Mouse (Mus musculus): ENCODE results near the gene Ncoa5. TPM values are rescaled to one million over a fixed set of nuclear protein-coding genes. Genes with fewer than 3 reads are reported as not detected.

The Ncoa5 gene
- polyA plus RNA-seq, 1 experiment = 31.3 TPM

DNA sequence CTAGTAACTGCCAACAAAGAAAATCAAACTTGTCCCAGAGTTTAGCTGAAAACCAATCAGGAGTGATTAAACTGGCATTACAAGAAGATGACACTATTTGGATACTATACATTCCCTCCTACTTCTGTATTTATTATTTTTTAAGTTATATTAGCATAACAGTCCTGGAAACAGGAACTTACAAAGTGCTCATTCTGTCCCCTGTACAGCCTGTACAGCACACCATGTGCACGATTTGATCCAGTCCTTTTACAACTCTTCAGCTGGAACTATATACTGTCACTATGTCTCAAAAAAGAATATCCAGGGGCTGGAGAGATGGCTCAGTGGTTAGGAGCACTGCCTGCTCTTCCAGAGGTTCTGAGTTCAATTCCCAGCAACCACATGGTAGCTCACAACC is 7.5 kb downstream of the Ncoa5 start:
- no peak overlapping the region for H3K27ac ChIP-seq (ENCODE audit: insufficient read depth, low read depth, low read length)
- TF ChIP-seq POLR2A (IDR thresholded peaks at IDR 0.05; ENCODE audit: low read depth, low read length) = no peak
- no peak for TF ChIP-seq CTCF (conservative IDR thresholded peaks at IDR 0.05; ENCODE audit: insufficient read depth, insufficient read length, low read depth, low read length)
- H3K36me3 ChIP-seq (ENCODE audit: control insufficient read depth, insufficient read depth, low read length) = no peaks in the 10 kb centered on the region
- 43% methylated on average over 1 of the region's 1 CpGs for WGBS
- DNase-seq = no peak
- H3K4me1 ChIP-seq (ENCODE audit: control insufficient read depth, insufficient read depth, low read length) = no peaks in the 10 kb centered on the region
- H3K27me3 ChIP-seq (replicated peaks; ENCODE audit: control insufficient read depth, insufficient read depth, low read length) = no peaks in the 10 kb centered on the region
- no peak overlapping the region for H3K4me3 ChIP-seq (ENCODE audit: insufficient read depth, low read depth, low read length)

DNA sequence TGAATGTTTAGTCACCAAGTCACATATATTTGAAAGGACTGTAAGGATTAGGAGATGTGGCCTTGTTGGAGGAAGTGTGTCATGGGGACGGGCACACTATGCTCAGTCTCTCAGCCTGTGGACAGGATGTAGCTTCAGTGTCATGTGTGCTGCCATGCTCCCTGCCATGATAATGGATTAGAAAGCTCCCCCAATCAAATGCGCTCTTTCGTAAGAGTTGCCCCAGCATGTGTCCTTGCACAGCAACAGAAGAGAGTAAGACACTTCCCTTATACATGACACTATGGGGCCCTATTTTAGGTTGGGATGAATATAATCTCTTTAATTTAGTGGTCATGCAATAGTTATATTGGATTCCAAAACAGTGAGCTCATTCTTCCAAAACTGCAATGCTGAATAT is 14.2 kb downstream of the Ncoa5 start:
- Histone ChIP-seq H3K27ac (ENCODE audit: insufficient read depth, low read depth, low read length) (no peak overlapping the region), H3K4me3 (ENCODE audit: insufficient read depth, low read depth, low read length) (no peak overlapping the region), H3K4me1 (ENCODE audit: control insufficient read depth, insufficient read depth, low read length) (no peaks in the 10 kb centered on the region), H3K36me3 (ENCODE audit: control insufficient read depth, insufficient read depth, low read length) (no peaks in the 10 kb centered on the region), H3K27me3 (replicated peaks; ENCODE audit: control insufficient read depth, insufficient read depth, low read length) (no peaks in the 10 kb centered on the region)
- TF ChIP-seq CTCF (conservative IDR thresholded peaks at IDR 0.05; ENCODE audit: insufficient read depth, insufficient read length, low read depth, low read length) (no peak), POLR2A (IDR thresholded peaks at IDR 0.05; ENCODE audit: low read depth, low read length) (no peak)
- DNase-seq = no peak
- 91% methylated on average over 3 of the region's 3 CpGs for WGBS

GRCm38 (mm10) chr2:165014935-165015334 is 19.7 kb downstream of the Ncoa5 start:
- Histone ChIP-seq H3K4me3 (ENCODE audit: insufficient read depth, low read depth, low read length) (no peak overlapping the region), H3K27me3 (replicated peaks; ENCODE audit: control insufficient read depth, insufficient read depth, low read length) (no peaks in the 10 kb centered on the region), H3K27ac (ENCODE audit: insufficient read depth, low read depth, low read length) (no peak overlapping the region), H3K36me3 (ENCODE audit: control insufficient read depth, insufficient read depth, low read length) (peaks cover 3% of the 10 kb centered on the region; the same call in 1 of the 2 replicates), H3K4me1 (ENCODE audit: control insufficient read depth, insufficient read depth, low read length) (no peaks in the 10 kb centered on the region; the same call in 1 of the 2 replicates)
- WGBS = 90% methylated on average over 5 of the region's 5 CpGs
- no peak for TF ChIP-seq POLR2A (IDR thresholded peaks at IDR 0.05; ENCODE audit: low read depth, low read length)
- TF ChIP-seq CTCF (conservative IDR thresholded peaks at IDR 0.05; ENCODE audit: insufficient read depth, insufficient read length, low read depth, low read length) = no peak
- DNase-seq = no peak

GRCm38 (mm10) chr2:165010351-165010750 is 24.3 kb downstream of the Ncoa5 start:
- Histone ChIP-seq H3K27ac (ENCODE audit: insufficient read depth, low read depth, low read length) (no peak overlapping the region), H3K4me1 (ENCODE audit: control insufficient read depth, insufficient read depth, low read length) (no peaks in the 10 kb centered on the region; the same call in 1 of the 2 replicates), H3K4me3 (ENCODE audit: insufficient read depth, low read depth, low read length) (no peak overlapping the region), H3K36me3 (ENCODE audit: control insufficient read depth, insufficient read depth, low read length) (peaks cover 6% of the 10 kb centered on the region), H3K27me3 (replicated peaks; ENCODE audit: control insufficient read depth, insufficient read depth, low read length) (no peaks in the 10 kb centered on the region)
- WGBS = 56% methylated on average over 10 of the region's 10 CpGs
- DNase-seq = peak; percentile 33
- TF ChIP-seq CTCF (conservative IDR thresholded peaks at IDR 0.05; ENCODE audit: insufficient read depth, insufficient read length, low read depth, low read length) = no peak
- TF ChIP-seq POLR2A (IDR thresholded peaks at IDR 0.05; ENCODE audit: low read depth, low read length) = no peak

DNA sequence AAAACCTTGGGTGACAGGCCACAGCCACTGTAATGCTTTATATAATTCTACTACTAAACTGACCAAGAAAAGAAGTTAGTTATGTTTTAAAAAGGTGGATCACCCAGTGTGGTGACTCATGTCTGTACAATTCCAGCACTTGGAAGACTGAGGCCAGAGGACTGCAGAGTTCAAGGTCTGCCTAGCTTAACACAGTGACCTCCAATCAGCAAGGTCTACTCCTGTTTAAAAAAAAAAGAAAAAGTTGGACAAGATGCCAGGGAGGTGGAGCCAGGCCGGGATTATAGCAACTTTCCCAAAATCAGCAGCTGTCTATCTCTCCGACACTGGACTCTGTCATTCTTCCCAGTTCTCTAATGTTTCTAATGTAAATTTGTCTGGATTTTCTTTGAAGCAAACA is 25.1 kb downstream of the Ncoa5 start:
- Histone ChIP-seq H3K27me3 (replicated peaks; ENCODE audit: control insufficient read depth, insufficient read depth, low read length) (no peaks in the 10 kb centered on the region), H3K4me1 (ENCODE audit: control insufficient read depth, insufficient read depth, low read length) (peaks cover 2% of the 10 kb centered on the region; the same call in 1 of the 2 replicates), H3K27ac (ENCODE audit: insufficient read depth, low read depth, low read length) (no peak overlapping the region), H3K36me3 (ENCODE audit: control insufficient read depth, insufficient read depth, low read length) (peaks cover 6% of the 10 kb centered on the region), H3K4me3 (ENCODE audit: insufficient read depth, low read depth, low read length) (no peak overlapping the region)
- 50% methylated on average over 2 of the region's 2 CpGs for WGBS
- no peak for TF ChIP-seq CTCF (conservative IDR thresholded peaks at IDR 0.05; ENCODE audit: insufficient read depth, insufficient read length, low read depth, low read length)
- no peak for TF ChIP-seq POLR2A (IDR thresholded peaks at IDR 0.05; ENCODE audit: low read depth, low read length)
- peak; percentile 87 for DNase-seq

DNA sequence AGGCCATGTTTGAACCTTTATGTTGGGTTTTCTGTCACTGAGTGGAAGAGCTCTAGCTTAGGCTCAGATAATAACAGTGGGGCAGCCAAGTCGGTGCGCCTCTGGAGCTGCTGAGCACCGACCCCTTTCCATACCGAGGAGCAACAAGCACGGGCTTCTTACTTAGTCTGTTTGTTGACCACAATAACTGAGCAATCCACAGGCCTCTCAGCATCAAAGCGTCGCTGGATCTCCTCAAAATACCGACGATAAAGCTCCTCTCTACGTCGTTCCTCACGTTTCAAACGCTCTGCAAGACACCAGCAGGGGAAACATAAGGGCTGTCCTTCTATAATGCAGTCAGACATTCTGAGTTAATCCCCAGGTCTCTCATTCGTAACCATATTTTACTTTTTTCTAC is 25.5 kb downstream of the Ncoa5 start:
- H3K27me3 ChIP-seq (replicated peaks; ENCODE audit: control insufficient read depth, insufficient read depth, low read length) = no peaks in the 10 kb centered on the region
- TF ChIP-seq POLR2A (IDR thresholded peaks at IDR 0.05; ENCODE audit: low read depth, low read length) (no peak), CTCF (conservative IDR thresholded peaks at IDR 0.05; ENCODE audit: insufficient read depth, insufficient read length, low read depth, low read length) (no peak)
- no peak overlapping the region for H3K4me3 ChIP-seq (ENCODE audit: insufficient read depth, low read depth, low read length)
- H3K27ac ChIP-seq (ENCODE audit: insufficient read depth, low read depth, low read length) = no peak overlapping the region
- DNase-seq = no peak
- 95% methylated on average over 14 of the region's 14 CpGs for WGBS
- H3K36me3 ChIP-seq (ENCODE audit: control insufficient read depth, insufficient read depth, low read length) = peaks cover 6% of the 10 kb centered on the region
- H3K4me1 ChIP-seq (ENCODE audit: control insufficient read depth, insufficient read depth, low read length) = peaks cover 2% of the 10 kb centered on the region; the same call in 1 of the 2 replicates

DNA sequence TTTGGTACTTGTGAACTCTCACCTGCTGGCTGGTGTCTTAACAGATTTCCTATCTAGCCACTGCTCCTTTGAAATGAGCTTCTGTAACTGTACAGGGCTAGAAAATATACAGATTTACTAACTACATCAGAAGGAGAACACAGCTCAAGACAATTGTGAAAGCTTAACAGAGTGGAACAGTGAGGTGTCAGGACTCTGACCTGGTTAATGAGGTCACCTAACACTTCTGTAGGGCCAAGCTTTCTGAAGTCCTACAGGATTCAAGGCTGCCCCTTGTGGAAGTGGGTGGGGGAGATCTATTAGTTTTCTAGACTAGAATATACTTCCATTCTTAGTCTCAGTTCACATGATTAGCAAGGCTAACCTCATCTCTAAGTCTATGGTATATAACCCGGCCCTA is 26.7 kb downstream of the Ncoa5 start:
- DNase-seq = peak; percentile 64
- H3K27me3 ChIP-seq (replicated peaks; ENCODE audit: control insufficient read depth, insufficient read depth, low read length) = no peaks in the 10 kb centered on the region
- TF ChIP-seq POLR2A (IDR thresholded peaks at IDR 0.05; ENCODE audit: low read depth, low read length) (no peak), CTCF (conservative IDR thresholded peaks at IDR 0.05; ENCODE audit: insufficient read depth, insufficient read length, low read depth, low read length) (no peak)
- H3K36me3 ChIP-seq (ENCODE audit: control insufficient read depth, insufficient read depth, low read length) = peaks cover 6% of the 10 kb centered on the region
- H3K4me1 ChIP-seq (ENCODE audit: control insufficient read depth, insufficient read depth, low read length) = peaks cover 2% of the 10 kb centered on the region; the same call in 1 of the 2 replicates
- no peak overlapping the region for H3K27ac ChIP-seq (ENCODE audit: insufficient read depth, low read depth, low read length)
- 94% methylated on average over 1 of the region's 1 CpGs for WGBS
- H3K4me3 ChIP-seq (ENCODE audit: insufficient read depth, low read depth, low read length) = no peak overlapping the region
